Mouse (Mus musculus) kidney, embryonic 16.5 days (tissue): ENCODE data around the gene Rab21. TPM values are rescaled to one million over a fixed set of nuclear protein-coding genes. Genes with fewer than 3 reads are reported as not detected.

Source experiments
- ATAC-seq: fragments of 200-750 bp; cut with Nextera tagmentation; 2 replicates; pipeline ENCODE4 v1.8.0; 2017; ENCODE audit warnings: moderate TSS enrichment; ENCODE audit not compliant: low FRiP score, low TSS enrichment
- H3K27ac ChIP-seq: fragments of 300-500 bp; sonication (generic); 2 replicates; pipeline ENCODE4 v1.5.1; 2014; ENCODE audit warnings: low read length
- H3K27me3 ChIP-seq: fragments of 300-500 bp; sonication (generic); 2 replicates; pipeline ENCODE4 v1.6.1; 2014; ENCODE audit warnings: low read length, control low read depth, mixed read lengths; ENCODE audit not compliant: insufficient read depth
- H3K36me3 ChIP-seq: fragments of 300-500 bp; sonication (generic); 2 replicates; pipeline ENCODE4 v1.6.1; 2014; ENCODE audit warnings: low read length, control low read depth, mixed read lengths; ENCODE audit not compliant: insufficient read depth
- H3K4me1 ChIP-seq: fragments of 300-500 bp; sonication (generic); 2 replicates; pipeline ENCODE4 v1.6.1; 2014; ENCODE audit warnings: low read length, control low read depth, mixed read lengths; ENCODE audit not compliant: insufficient read depth
- H3K4me2 ChIP-seq: fragments of 300-500 bp; sonication (generic); replicated peaks from 2 replicates; pipeline ENCODE4 v1.6.1; 2014; ENCODE audit warnings: low read depth, low read length
- H3K4me3 ChIP-seq: fragments of 300-500 bp; sonication (generic); 2 replicates; pipeline ENCODE4 v1.5.1; 2014; ENCODE audit warnings: mild to moderate bottlenecking, low read length
- H3K9ac ChIP-seq: fragments of 300-500 bp; sonication (generic); replicated peaks from 2 replicates; pipeline ENCODE4 v1.6.1; 2014; ENCODE audit warnings: low read length
- H3K9me3 ChIP-seq: fragments of 300-500 bp; sonication (generic); 2 replicates; pipeline ENCODE4 v1.6.1; 2016; ENCODE audit warnings: low read length, control low read depth
- WGBS: fragments of 180-500 bp; shearing (Covaris S2); extraction: QIAGEN DNeasy Blood & Tissue Kit; methylation state at CpG from one replicate; pipeline ENCODE4 v1.1.7; 2014; 5-methylcytosine and 5-hydroxymethylcytosine counted together
- polyA plus RNA-seq: library from polyadenylated mRNA; unstranded; fragments of >200 nt; fragmentation: Nextera tagmentation; extraction: Ambion mirVana; gene quantifications from 2 replicates; pipeline ENCODE4 v1.2.1, GENCODE M21; 2015

Rab21 gene
- polyA plus RNA-seq, 1 experiment from 2014 or later = 4.9 TPM

DNA sequence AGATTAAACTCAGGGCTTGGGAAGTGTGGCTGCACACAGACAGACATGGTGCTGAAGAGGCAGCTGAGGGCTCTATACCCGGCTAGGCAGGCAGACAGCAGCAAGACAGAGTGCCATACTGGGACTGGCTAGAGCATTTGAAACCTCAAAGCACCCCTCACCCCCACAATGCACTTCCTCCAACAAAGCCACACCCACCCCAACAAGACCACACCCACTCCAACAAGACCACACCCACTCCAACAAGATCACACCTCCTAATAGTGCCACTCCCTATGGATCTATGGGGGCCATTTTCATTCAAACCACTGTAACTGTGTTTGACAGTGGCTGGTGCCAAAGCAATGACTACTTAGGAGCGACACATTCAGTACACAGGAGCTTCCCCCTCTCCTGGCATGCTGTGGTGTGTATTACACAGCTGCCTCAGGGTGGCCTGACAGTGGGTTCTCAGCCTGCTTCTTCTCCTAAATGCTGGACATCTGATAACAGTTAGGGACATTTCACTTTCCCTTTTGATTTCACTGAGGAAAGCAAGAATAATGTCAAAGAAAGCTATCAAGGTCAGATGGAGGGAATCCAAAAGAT, 35.5 kb upstream of the Rab21 start:
- no peak overlapping the region for H3K9ac ChIP-seq
- H3K4me1 ChIP-seq = 0 out of 2 replicates have a peak, but pooled peaks cover 6% of the 10 kb centered on the region
- no peak for ATAC-seq
- H3K4me3 ChIP-seq = no peak overlapping the region
- H3K36me3 ChIP-seq = no peaks in the 10 kb centered on the region
- no peaks in the 10 kb centered on the region for H3K9me3 ChIP-seq
- no peak overlapping the region for H3K27ac ChIP-seq
- H3K27me3 ChIP-seq = no peaks in the 10 kb centered on the region
- no peak overlapping the region for H3K4me2 ChIP-seq
- 75% methylated on average over 2 of the region's 2 CpGs for WGBS

DNA sequence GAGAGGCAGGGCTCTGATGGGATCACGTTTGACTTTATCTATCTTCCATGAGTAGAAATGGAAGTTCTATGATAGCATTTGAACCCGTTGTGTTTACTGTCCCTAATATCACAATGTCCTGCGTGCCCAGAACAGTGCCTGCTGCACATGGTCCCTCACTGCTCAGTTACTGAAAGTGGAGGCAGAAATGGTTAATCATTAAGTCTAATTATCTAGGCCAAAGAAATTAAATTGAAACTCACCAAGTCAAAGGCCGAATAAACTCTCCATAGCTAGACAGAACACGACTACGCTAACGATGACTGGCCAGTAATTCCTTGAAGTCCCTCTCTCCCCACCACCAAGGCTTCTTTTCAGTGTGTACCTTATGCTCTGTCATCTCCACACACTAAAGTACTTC, 34.1 kb upstream of the Rab21 start:
- Histone ChIP-seq H3K27ac (peak overlapping the region; percentile 35; the same call in 1 of the 2 replicates), H3K4me3 (no peak overlapping the region), H3K9me3 (no peaks in the 10 kb centered on the region), H3K36me3 (0 out of 2 replicates have a peak, but pooled peaks cover 4% of the 10 kb centered on the region), H3K4me1 (0 out of 2 replicates have a peak, but pooled peaks cover 6% of the 10 kb centered on the region), H3K4me2 (no peak overlapping the region), H3K9ac (no peak overlapping the region), H3K27me3 (no peaks in the 10 kb centered on the region)
- WGBS = 74% methylated on average over 7 of the region's 7 CpGs
- peak; percentile 77; the same call in 1 of the 2 replicates for ATAC-seq

DNA sequence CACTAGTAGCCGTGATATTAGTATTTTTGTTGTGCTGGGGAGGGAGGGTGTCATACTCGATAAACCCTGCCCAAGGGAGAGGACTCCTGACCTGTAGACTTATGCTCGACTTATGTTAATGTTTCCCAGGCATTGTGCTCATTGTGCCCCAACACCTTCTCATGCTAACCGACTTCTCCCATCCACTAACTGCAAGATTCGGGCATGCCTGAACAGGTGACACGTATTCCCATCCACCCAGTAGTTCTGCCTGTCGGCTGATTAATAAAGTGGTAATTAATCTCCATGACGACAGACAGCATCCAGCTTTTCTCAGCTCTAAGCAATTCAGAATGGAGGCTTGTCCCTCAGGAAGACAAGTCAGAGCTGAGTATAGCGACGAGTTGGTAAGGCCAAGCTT, 33.6 kb upstream of the Rab21 start:
- H3K27me3 ChIP-seq = no peaks in the 10 kb centered on the region
- H3K9me3 ChIP-seq = no peaks in the 10 kb centered on the region
- peak overlapping the region; percentile 35; the same call in 1 of the 2 replicates for H3K27ac ChIP-seq
- 0 out of 2 replicates have a peak, but pooled peaks cover 4% of the 10 kb centered on the region for H3K36me3 ChIP-seq
- 0 out of 2 replicates have a peak, but pooled peaks cover 6% of the 10 kb centered on the region for H3K4me1 ChIP-seq
- H3K4me2 ChIP-seq = no peak overlapping the region
- 72% methylated on average over 10 of the region's 10 CpGs for WGBS
- H3K4me3 ChIP-seq = no peak overlapping the region
- ATAC-seq = peak; percentile 83
- no peak overlapping the region for H3K9ac ChIP-seq

GRCm38 (mm10) chr10:115348131-115348530, 32.7 kb upstream of the Rab21 start:
- Histone ChIP-seq H3K4me1 (0 out of 2 replicates have a peak, but pooled peaks cover 6% of the 10 kb centered on the region), H3K27me3 (no peaks in the 10 kb centered on the region), H3K9ac (no peak overlapping the region), H3K4me3 (no peak overlapping the region), H3K27ac (no peak overlapping the region), H3K4me2 (no peak overlapping the region), H3K9me3 (no peaks in the 10 kb centered on the region), H3K36me3 (0 out of 2 replicates have a peak, but pooled peaks cover 6% of the 10 kb centered on the region)
- WGBS = 77% methylated on average over 6 of the region's 6 CpGs
- ATAC-seq = no peak

GRCm38 (mm10) chr10:115346444-115346843, 31.1 kb upstream of the Rab21 start:
- Histone ChIP-seq H3K9me3 (no peaks in the 10 kb centered on the region), H3K4me1 (0 out of 2 replicates have a peak, but pooled peaks cover 6% of the 10 kb centered on the region), H3K4me2 (no peak overlapping the region), H3K36me3 (peaks cover 18% of the 10 kb centered on the region), H3K9ac (no peak overlapping the region), H3K27me3 (no peaks in the 10 kb centered on the region), H3K4me3 (no peak overlapping the region), H3K27ac (no peak overlapping the region)
- no peak for ATAC-seq

DNA sequence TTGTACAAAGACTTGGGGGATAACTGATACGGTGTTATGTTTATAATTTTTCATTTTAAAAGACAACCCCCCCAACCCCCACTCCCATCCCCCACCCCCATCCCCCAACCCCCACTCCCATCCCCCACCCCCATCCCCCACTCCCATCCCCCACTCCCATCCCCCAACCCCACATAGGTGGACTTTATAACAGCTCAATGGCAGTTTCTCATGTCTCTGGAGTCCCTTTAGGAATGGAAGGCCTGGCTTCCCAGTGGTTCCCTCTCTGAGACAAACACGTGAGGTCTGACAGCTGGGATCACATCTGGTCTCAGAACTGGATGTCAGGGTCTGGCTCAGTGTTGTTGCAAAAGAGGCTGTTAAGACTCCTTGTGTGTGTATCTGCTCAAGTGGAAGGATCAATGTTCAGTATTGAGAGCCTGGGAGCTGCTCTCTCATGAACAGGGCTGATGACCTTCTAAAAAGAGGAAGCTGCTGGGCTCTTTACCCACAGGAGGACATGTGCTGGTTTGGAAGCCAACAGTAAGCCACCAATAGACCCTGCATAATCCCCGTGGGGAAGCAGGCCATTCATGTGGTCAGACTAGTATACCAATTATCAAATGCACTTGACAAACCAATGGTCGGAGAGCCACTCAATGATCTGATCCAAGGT, 27.5 kb upstream of the Rab21 start:
- 90% methylated on average over 4 of the region's 4 CpGs for WGBS
- Histone ChIP-seq H3K27me3 (no peaks in the 10 kb centered on the region), H3K27ac (no peak overlapping the region), H3K9me3 (no peaks in the 10 kb centered on the region), H3K36me3 (peaks cover 18% of the 10 kb centered on the region), H3K4me2 (no peak overlapping the region), H3K9ac (no peak overlapping the region), H3K4me1 (no peaks in the 10 kb centered on the region), H3K4me3 (no peak overlapping the region)
- no peak for ATAC-seq

GRCm38 (mm10) chr10:115339820-115340328, 24.5 kb upstream of the Rab21 start:
- H3K27me3 ChIP-seq = no peaks in the 10 kb centered on the region
- no peak overlapping the region for H3K4me3 ChIP-seq
- no peaks in the 10 kb centered on the region for H3K9me3 ChIP-seq
- no peak overlapping the region for H3K27ac ChIP-seq
- H3K36me3 ChIP-seq = peaks cover 14% of the 10 kb centered on the region
- WGBS = 94% methylated on average over 7 of the region's 7 CpGs
- no peaks in the 10 kb centered on the region for H3K4me1 ChIP-seq
- no peak for ATAC-seq
- no peak overlapping the region for H3K9ac ChIP-seq
- no peak overlapping the region for H3K4me2 ChIP-seq

- Histone ChIP-seq H3K27ac (no peak overlapping the region), H3K9ac (no peak overlapping the region), H3K4me3 (no peak overlapping the region), H3K4me1 (no peaks in the 10 kb centered on the region), H3K9me3 (no peaks in the 10 kb centered on the region), H3K4me2 (no peak overlapping the region), H3K36me3 (peaks cover 3% of the 10 kb centered on the region; the same call in 1 of the 2 replicates), H3K27me3 (no peaks in the 10 kb centered on the region)
- WGBS = 81% methylated on average over 4 of the region's 4 CpGs
- no peak for ATAC-seq
These were observed 21.5 kb upstream of the Rab21 start for GRCm38 (mm10) chr10:115336901-115337300.

DNA sequence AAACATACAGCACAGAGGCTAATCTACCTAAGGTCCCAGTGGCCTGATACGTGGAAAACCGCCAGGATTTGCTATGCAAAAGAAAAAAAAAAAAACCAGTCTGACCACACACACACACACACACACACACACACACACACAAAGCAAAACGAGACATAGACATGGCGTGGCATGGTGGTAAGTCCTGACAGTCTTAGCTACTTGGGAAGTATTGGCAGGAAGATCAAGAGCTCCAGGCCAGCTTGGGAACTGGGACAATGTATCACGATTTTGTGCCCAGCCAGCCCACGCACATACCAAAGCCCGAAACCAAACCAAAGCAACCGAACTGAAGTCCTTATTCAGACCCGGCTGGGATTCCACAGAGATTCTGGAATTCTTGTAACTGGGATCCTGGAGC, 18.1 kb upstream of the Rab21 start:
- Histone ChIP-seq H3K36me3 (no peaks in the 10 kb centered on the region), H3K4me2 (no peak overlapping the region), H3K4me1 (no peaks in the 10 kb centered on the region), H3K9me3 (no peaks in the 10 kb centered on the region), H3K27ac (no peak overlapping the region), H3K9ac (no peak overlapping the region), H3K4me3 (no peak overlapping the region), H3K27me3 (no peaks in the 10 kb centered on the region)
- ATAC-seq = no peak
- WGBS = 80% methylated on average over 9 of the region's 9 CpGs

- Histone ChIP-seq H3K4me2 (no peak overlapping the region), H3K27me3 (no peaks in the 10 kb centered on the region), H3K9ac (no peak overlapping the region), H3K4me1 (no peaks in the 10 kb centered on the region), H3K36me3 (no peaks in the 10 kb centered on the region), H3K9me3 (no peaks in the 10 kb centered on the region), H3K27ac (no peak overlapping the region), H3K4me3 (no peak overlapping the region)
- WGBS = 86% methylated on average over 4 of the region's 4 CpGs
- ATAC-seq = no peak
These were observed 17.6 kb upstream of the Rab21 start for GRCm38 (mm10) chr10:115332997-115333396.
